Mouse (Mus musculus): ENCODE results near the gene Clstn3.

- TF ChIP-seq EP300 (IDR thresholded peaks at IDR 0.05; ENCODE audit: low read depth) = no peak
- TF ChIP-seq CTCF (IDR thresholded peaks at IDR 0.05; ENCODE audit: low read depth) = no peak
Measured at GRCm38 (mm10) chr6:124446024-124446423, 18.6 kb downstream of the Clstn3 start.

Data from liver, postnatal 0 days (tissue).